Mouse (Mus musculus) lung, adult 2 months (tissue): Measurements from ENCODE around the gene Olfr131.

ENCODE experiments used
- CTCF ChIP-seq: fragments of 200-500 bp; IDR thresholded peaks from 2 replicates; pipeline ENCODE4 v1.5.1; 2011; ENCODE audit warnings: mild to moderate bottlenecking, low read length, control low read depth; ENCODE audit not compliant: insufficient read depth
- POLR2A ChIP-seq: fragments of 200-500 bp; IDR thresholded peaks from 2 replicates; pipeline ENCODE4 v1.6.1; 2011; ENCODE audit warnings: low read depth, mild to moderate bottlenecking, control low read depth, low read length, borderline replicate concordance; ENCODE audit errors: extremely low read depth

DNA sequence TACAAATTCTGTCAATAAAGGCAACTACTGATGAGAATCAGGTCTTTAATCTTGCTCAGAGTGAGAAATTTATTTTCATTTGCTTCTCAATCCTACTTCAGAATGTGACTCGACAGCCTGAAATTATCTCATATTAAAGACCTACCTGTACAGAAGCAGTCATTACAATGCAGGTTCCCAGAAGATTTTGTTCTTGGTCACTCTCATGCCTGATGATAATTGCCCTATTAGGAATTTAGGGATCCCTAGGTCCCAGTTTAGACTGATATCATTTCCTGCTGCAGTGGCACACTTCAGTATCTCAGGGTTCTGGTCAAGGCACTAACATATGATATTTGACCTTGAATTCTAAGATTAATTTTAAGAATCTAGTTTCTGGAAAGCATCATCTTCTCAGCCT, 24.9 kb downstream of the Olfr131 start, which contains the start of gene Olfr130:
- TF ChIP-seq POLR2A (no peak), CTCF (no peak)
